Mouse (Mus musculus) limb, embryonic 10.5 days (tissue): ENCODE measurements around the gene Prkar2b. TPM values are rescaled to one million over a fixed set of nuclear protein-coding genes. Genes with fewer than 3 reads are reported as not detected.

Experiments used
- DNase-seq: peaks from one replicate; pipeline ENCODE4 v3.0.0-alpha.2; 2017; ENCODE audit warnings: low spot score
- H3K27ac ChIP-seq: fragments of 300-500 bp; sonication (generic); 2 replicates; pipeline ENCODE4 v1.5.1; 2016; ENCODE audit warnings: mild to moderate bottlenecking
- H3K27me3 ChIP-seq: fragments of 300-500 bp; sonication (generic); 2 replicates; pipeline ENCODE4 v1.6.1; 2016; ENCODE audit warnings: low read depth, mild to moderate bottlenecking; ENCODE audit not compliant: poor library complexity, severe bottlenecking
- H3K36me3 ChIP-seq: fragments of 300-500 bp; sonication (generic); 2 replicates; pipeline ENCODE4 v1.6.1; 2016; ENCODE audit warnings: mild to moderate bottlenecking, moderate library complexity
- H3K4me1 ChIP-seq: fragments of 300-500 bp; sonication (generic); 2 replicates; pipeline ENCODE4 v1.6.1; 2016
- H3K4me3 ChIP-seq: fragments of 300-500 bp; sonication (generic); 2 replicates; pipeline ENCODE4 v1.5.1; 2016; ENCODE audit warnings: mild to moderate bottlenecking, moderate library complexity
- H3K9me3 ChIP-seq: fragments of 300-500 bp; sonication (generic); replicated peaks from 2 replicates; pipeline ENCODE4 v1.6.1; 2016; ENCODE audit warnings: mild to moderate bottlenecking
- WGBS: fragments of 180-500 bp; shearing (Covaris S2); methylation state at CpG from one replicate; pipeline ENCODE4 v1.1.7; 2016; 5-methylcytosine and 5-hydroxymethylcytosine counted together
- polyA plus RNA-seq: library from polyadenylated mRNA; unstranded; fragments of >200 nt; fragmentation: Nextera tagmentation; extraction: Ambion mirVana; gene quantifications from 2 replicates; pipeline ENCODE4 v1.2.1, GENCODE M21; 2016

The Prkar2b gene
- 22.5 and 24.8 TPM in 2 replicates for polyA plus RNA-seq

DNA sequence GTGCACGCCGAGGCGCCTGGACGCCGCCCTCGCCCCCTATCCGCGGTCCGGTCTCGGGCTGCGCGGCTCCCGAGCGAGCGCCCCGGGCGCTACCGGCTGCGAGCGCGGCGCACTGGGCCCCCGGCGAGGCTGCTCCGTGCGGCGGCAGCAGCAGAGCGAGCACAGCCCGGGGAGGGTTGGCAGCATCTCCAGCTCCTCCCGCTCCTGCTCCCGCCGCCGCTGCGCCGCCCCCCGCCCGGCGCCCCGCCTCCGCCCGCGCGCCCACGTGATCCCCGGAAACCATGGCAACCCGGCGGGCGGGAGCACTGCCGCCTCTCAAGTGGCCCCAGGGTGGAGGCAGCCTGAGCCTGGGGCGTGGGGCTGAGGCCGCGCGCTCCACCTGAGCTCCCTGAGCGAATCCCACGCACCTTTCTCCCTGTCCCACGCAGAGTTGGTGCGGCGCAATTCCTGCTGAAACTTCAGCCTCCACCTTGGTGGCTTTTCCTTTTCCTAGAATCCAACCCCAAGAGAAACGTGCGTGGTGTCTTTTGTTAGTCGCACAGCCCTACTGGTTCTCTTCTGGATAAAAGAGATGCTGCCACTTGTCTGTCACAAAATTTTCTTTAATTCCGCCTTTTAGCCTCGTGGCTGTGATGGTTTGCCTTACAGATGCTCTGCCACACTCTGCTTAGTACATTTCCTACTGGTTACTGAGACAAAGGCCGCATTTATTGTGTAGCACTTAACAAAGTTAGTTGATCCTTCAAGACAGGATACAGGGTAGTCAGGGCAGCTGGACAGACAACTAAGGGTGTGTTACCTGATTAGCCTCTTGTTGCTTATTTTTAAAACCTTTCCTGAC, at the start of gene Prkar2b:
Gene Prkar2b (minus strand): TSS at position 207 of the 841 bp plus-strand sequence.
- peak; percentile 96 for DNase-seq
- H3K9me3 ChIP-seq: no peaks in the 10 kb centered on the region; the same call in 1 of the 2 replicates
- no peaks in the 10 kb centered on the region for H3K27me3 ChIP-seq
- no peaks in the 10 kb centered on the region for H3K36me3 ChIP-seq
- peak within 1 kb of the TSS; percentile 97 for H3K27ac ChIP-seq
- H3K4me3 ChIP-seq: peak within 1 kb of the TSS; percentile 86
- H3K4me1 ChIP-seq: peaks cover 12% of the 10 kb centered on the region
- WGBS: under 1% methylated on average over 64 of the region's 64 CpGs

DNA sequence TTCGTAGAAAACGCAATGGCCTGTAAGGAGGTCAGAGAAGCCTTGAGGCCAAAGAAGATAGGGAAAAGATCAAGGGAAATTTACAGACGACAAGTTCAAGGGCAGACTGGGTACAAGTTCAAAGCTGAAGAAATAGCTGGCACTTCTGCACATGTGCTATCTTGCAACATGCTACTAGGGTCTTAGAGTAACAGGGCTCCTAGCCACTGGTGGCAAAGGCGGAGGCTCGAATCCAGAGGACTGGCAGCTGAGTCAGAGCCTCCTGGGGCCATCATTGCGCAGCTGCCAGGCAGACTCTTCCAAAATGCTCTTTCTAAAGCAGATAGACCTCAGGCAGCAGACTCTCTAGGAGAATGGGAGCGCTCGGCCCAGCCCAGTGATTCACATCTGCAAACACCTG, 48.1 kb upstream of the Prkar2b start:
- no peaks in the 10 kb centered on the region for H3K36me3 ChIP-seq
- no peaks in the 10 kb centered on the region for H3K27me3 ChIP-seq
- no peaks in the 10 kb centered on the region for H3K9me3 ChIP-seq
- no peak overlapping the region for H3K4me3 ChIP-seq
- peaks cover 26% of the 10 kb centered on the region for H3K4me1 ChIP-seq
- DNase-seq: no peak
- WGBS: 92% methylated on average over 8 of the region's 8 CpGs
- no peak overlapping the region for H3K27ac ChIP-seq

DNA sequence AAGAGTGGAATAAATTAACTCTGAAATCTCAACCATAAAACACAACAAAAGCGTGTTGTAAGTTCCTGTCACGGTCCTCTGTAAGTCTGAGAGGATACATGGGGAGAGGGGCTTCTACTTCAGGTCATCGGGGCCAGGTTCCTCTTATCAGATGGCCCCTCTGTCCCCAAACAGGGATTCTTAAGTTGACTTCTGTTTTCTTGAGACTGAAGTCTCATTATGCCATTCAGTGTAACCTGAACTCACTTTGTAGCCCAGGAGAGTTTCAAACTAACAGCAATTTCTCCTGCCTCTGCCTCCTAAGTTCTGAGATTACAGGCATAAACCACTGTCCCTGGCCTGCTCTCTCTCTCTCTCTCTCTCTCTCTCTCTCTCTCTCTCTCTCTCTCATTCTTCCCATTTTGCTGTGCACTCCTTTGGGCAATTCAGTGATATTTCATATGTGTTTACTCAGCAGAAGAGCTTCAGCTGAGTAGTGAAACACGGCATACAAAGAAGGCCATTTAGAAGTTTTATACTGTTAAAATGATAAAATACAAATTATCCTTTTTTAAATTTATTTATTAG, 43.9 kb upstream of the Prkar2b start:
- Histone ChIP-seq H3K27me3 (no peaks in the 10 kb centered on the region), H3K4me3 (no peak overlapping the region), H3K27ac (0 out of 2 replicates have a peak overlapping the region, but pooled peaks have one; percentile 19), H3K36me3 (no peaks in the 10 kb centered on the region), H3K4me1 (peaks cover 6% of the 10 kb centered on the region; the same call in 1 of the 2 replicates), H3K9me3 (no peaks in the 10 kb centered on the region)
- DNase-seq: no peak
- WGBS: 80% methylated on average over 4 of the region's 4 CpGs

DNA sequence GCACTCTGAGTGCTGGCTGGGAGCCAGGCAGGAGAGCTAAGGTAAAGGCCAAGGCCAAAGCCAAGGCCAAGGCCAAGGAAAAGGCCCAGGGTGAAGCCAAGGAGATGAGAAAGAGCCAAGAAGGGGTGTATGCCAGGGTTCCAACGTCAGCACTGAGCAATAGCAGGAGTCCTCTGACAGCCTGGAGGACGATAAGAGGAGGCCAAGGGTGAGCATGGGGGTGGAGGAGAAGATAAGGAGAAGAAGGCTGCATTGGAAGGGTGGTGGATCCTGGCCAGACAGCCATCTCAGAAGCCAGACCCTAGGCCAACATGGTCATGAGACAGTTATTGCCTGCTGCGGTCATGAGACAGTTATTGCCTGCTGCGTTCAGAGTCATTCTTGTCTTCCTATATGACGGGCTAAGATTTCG, 43.4 kb upstream of the Prkar2b start:
- 82% methylated on average over 6 of the region's 6 CpGs for WGBS
- no peak for DNase-seq
- H3K36me3 ChIP-seq: no peaks in the 10 kb centered on the region
- H3K4me1 ChIP-seq: peaks cover 6% of the 10 kb centered on the region; the same call in 1 of the 2 replicates
- H3K27ac ChIP-seq: peak overlapping the region; percentile 50; the same call in 1 of the 2 replicates
- H3K27me3 ChIP-seq: no peaks in the 10 kb centered on the region
- no peaks in the 10 kb centered on the region for H3K9me3 ChIP-seq
- H3K4me3 ChIP-seq: no peak overlapping the region

DNA sequence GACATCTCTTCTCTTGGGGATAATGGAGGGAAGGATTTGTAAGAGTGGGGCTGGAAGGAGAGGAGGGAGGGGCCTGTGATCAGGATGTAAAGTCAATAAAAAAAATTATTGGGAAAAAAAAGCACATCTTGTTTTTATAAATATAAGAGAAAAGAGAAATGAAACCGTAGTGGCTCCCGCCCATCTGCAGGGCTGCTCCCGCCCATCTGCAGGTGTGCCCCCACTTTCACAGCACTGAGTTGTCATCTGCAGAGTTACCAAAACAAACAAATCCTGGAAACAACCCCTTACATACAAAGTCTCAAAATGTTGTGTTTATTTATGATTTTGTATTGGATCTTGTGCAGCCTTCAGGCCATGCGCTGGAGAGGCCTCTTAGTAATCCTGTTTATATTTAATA, 40.2 kb upstream of the Prkar2b start:
- H3K27me3 ChIP-seq: no peaks in the 10 kb centered on the region
- H3K4me1 ChIP-seq: peaks cover 6% of the 10 kb centered on the region; the same call in 1 of the 2 replicates
- WGBS: 94% methylated on average over 4 of the region's 4 CpGs
- no peaks in the 10 kb centered on the region for H3K36me3 ChIP-seq
- no peak overlapping the region for H3K27ac ChIP-seq
- no peak overlapping the region for H3K4me3 ChIP-seq
- no peak for DNase-seq
- H3K9me3 ChIP-seq: no peaks in the 10 kb centered on the region

DNA sequence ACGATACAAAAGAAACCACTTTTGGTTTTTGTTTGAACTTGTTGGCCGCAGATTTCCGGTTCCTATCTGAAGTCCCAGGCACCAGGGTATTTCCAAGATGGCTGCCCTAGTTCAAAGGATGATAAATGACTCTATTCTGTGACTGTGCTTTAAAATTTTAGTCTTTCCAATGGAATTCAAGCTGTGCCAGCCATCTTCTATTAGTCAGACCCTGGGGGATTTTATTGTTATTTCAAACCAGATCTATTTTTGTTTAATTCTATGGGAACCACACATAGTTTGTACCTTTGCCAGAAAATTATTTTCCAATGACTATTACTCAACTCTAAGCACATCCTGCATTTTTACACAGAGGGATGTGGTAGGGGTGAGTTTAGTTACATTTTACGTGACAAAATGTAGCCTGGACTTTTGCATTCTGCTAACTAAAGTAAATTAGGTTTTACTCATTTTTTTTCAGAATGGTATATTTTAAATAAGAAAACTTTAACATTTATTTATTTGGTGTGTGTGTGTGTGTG, 38.6 kb upstream of the Prkar2b start:
- Histone ChIP-seq H3K36me3 (no peaks in the 10 kb centered on the region), H3K4me1 (no peaks in the 10 kb centered on the region), H3K27ac (no peak overlapping the region), H3K27me3 (no peaks in the 10 kb centered on the region), H3K4me3 (no peak overlapping the region), H3K9me3 (no peaks in the 10 kb centered on the region)
- WGBS: 96% methylated on average over 4 of the region's 4 CpGs
- no peak for DNase-seq

DNA sequence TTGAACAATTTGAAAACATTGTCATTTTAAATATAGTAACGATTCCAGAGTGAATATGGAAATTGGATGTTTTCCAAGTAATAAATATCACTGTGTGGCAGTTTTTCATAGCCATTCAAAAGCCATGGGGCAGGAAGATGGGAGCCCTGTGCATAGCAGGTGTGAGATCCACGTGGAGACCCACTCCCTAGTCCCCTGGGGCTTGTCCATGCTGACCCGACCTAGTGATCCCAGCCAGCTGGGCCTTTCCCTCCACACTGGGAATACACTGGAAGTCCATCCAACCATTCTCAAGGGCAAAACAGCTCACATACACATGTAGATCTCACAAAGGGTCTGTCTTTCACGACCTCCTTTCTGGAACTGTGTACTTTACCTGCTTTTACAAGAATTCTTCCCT, 37.5 kb upstream of the Prkar2b start:
- Histone ChIP-seq H3K4me3 (no peak overlapping the region), H3K36me3 (no peaks in the 10 kb centered on the region), H3K27ac (no peak overlapping the region), H3K27me3 (no peaks in the 10 kb centered on the region), H3K9me3 (no peaks in the 10 kb centered on the region), H3K4me1 (no peaks in the 10 kb centered on the region)
- WGBS: 77% methylated on average over 4 of the region's 4 CpGs
- DNase-seq: no peak

DNA sequence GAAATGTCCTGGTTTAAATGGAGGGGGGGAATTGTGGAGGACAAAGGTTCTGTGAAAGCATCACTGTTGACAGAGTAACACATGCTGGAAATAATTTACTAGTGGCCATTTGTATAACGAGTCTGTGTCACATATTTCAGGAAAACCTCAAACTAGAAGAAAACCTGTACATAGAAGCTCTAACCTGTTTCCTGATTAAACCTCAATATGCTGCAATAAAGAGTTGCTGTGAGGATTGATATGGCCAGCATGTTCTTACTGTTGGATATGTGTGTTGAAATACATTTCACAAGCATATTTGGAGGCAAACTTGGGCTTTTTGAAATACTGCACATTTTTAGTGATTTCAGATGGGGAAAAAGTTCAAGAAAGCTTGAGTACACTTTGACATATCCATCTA, 36.0 kb upstream of the Prkar2b start:
- DNase-seq: no peak
- WGBS: 74% methylated on average over 1 of the region's 1 CpGs

DNA sequence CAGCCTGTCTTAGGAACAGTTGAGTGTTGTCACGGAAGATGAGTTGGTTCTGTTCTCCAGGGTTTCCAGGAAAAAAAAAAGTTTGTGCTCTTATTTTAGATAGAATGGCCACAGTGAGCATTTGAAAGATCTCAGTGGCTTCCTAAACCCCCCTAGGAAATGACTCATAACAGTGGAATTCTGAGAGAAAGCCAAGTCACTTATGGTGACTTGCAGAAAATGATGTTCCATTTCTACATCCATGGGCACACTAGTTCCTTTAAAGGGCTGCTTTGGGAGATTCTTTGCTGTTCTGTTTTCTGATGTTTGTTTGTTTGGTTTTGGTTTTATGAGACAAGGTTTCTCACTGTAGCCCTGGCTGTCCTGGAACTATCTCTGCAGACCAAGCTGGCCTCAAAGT, 34.1 kb upstream of the Prkar2b start:
- WGBS: 90% methylated on average over 1 of the region's 1 CpGs
- no peak for DNase-seq
- Histone ChIP-seq H3K27me3 (no peaks in the 10 kb centered on the region), H3K27ac (no peak overlapping the region), H3K36me3 (no peaks in the 10 kb centered on the region), H3K4me3 (no peak overlapping the region), H3K4me1 (no peaks in the 10 kb centered on the region), H3K9me3 (0 out of 2 replicates have a peak, but pooled peaks cover 3% of the 10 kb centered on the region)

More for the DNA sequence above, 36.0 kb upstream of the Prkar2b start:
- Histone ChIP-seq H3K36me3 (no peaks in the 10 kb centered on the region), H3K9me3 (no peaks in the 10 kb centered on the region), H3K4me1 (no peaks in the 10 kb centered on the region), H3K27me3 (no peaks in the 10 kb centered on the region), H3K4me3 (no peak overlapping the region), H3K27ac (no peak overlapping the region)

DNA sequence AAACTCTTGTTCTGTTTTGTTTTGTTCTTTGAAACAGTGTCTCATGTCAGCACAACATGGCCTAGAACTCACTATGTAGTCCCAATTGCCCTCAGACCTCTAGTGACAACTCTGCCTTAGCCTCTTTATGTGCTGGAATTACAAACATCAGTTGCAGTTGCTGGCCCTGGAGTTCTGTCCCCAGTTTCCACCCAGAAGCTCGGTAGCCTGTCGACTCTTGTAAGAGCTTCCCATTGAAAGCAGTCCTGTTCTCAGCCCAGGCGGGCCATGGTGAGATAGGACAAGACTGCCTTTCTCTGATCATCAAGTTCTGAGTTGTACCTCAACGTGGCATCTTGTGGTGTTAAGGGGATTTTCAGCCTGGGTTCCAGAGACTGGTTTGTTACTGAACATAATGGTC, 31.4 kb upstream of the Prkar2b start:
- Histone ChIP-seq H3K27ac (no peak overlapping the region), H3K4me1 (no peaks in the 10 kb centered on the region), H3K4me3 (no peak overlapping the region), H3K9me3 (0 out of 2 replicates have a peak, but pooled peaks cover 3% of the 10 kb centered on the region), H3K27me3 (no peaks in the 10 kb centered on the region), H3K36me3 (no peaks in the 10 kb centered on the region)
- no peak for DNase-seq
- 91% methylated on average over 4 of the region's 4 CpGs for WGBS

DNA sequence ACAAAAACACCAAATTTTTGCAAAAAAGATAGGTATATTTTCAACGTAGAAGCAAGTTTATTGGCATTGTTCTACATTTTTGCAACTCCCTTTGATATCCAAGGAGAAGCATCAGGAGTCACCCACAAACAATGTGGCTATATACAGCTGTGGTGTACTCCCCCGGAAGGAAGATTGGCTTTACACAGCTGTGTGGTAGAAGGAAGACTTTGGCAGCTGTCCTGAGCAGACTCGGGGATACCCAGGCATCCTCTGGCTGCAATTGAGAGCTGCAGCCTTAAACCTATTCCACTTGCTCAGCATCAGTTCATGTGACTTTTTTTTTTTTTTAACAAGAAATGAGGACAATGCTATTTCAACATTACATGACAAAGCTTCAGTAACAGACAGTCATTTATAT, 27.5 kb upstream of the Prkar2b start:
- Histone ChIP-seq H3K9me3 (0 out of 2 replicates have a peak, but pooled peaks cover 3% of the 10 kb centered on the region), H3K4me1 (no peaks in the 10 kb centered on the region), H3K4me3 (no peak overlapping the region), H3K36me3 (no peaks in the 10 kb centered on the region), H3K27ac (no peak overlapping the region), H3K27me3 (no peaks in the 10 kb centered on the region)
- 83% methylated on average over 3 of the region's 3 CpGs for WGBS
- DNase-seq: no peak

DNA sequence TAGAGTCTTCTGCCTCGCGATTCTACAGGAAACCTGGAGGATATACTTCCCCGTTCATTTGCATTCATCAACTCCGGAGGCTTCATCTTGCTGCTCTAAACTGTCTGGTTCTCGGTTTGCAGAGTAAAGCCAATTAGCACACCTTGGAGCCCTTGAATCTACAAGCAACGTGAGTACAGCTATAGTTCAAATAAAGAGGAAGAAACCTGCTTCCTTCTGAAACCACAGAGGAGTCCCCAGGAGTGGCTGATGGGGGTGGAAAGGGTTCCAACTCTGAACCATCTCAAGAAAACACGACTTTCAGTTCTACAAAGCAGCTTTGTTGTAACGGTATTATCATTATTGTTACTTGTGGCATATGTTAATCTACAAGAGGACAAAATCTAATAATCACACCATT, 26.2 kb upstream of the Prkar2b start:
- 81% methylated on average over 8 of the region's 8 CpGs for WGBS
- Histone ChIP-seq H3K4me1 (no peaks in the 10 kb centered on the region), H3K36me3 (no peaks in the 10 kb centered on the region), H3K27me3 (no peaks in the 10 kb centered on the region), H3K4me3 (no peak overlapping the region), H3K9me3 (0 out of 2 replicates have a peak, but pooled peaks cover 3% of the 10 kb centered on the region), H3K27ac (no peak overlapping the region)
- DNase-seq: no peak

DNA sequence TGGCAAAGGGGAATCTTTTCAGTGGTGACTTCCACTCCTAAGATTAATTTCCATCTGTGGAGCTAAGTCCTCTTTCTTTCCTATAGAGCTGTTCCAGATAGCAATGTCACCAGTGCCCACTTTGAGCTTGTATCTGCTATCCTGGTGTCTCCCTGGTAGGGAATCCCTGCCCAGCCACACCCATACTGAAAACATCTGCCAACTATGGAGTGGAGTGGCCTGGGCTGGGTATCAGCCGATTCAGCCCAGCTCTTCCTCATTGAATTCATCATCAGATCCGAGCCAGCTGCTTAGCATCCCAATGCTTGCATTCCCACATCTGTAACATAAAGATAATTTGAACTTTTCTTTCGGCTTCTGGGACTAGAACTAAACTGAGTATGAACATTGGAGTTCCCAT, 25.8 kb upstream of the Prkar2b start:
- DNase-seq: no peak
- WGBS: 91% methylated on average over 3 of the region's 3 CpGs
- Histone ChIP-seq H3K4me3 (no peak overlapping the region), H3K36me3 (no peaks in the 10 kb centered on the region), H3K27me3 (no peaks in the 10 kb centered on the region), H3K4me1 (no peaks in the 10 kb centered on the region), H3K27ac (no peak overlapping the region), H3K9me3 (0 out of 2 replicates have a peak, but pooled peaks cover 3% of the 10 kb centered on the region)
